Mouse (Mus musculus) MEL (cell line): ENCODE measurements at regions not wholly inside any gene's neighbourhood (a gene's known extent, or its start where the extent isn't known, plus 50 kb on each side); places are given as distances from the start of the nearest gene placed in this dataset.

Experiments
- CTCF ChIP-seq, 3 experiments: IDR thresholded peaks in 2 of 3; conservative IDR thresholded peaks in 1 of 3; 2 replicates each; pipeline ENCODE4 v1.5.1; 2011 to 2012; ENCODE audit warnings: low read length in 3 of 3, low read depth in 2 of 3, mild to moderate bottlenecking in 2 of 3, improper control_type of control experiment in 1 of 3, inconsistent platforms in 1 of 3, mixed read lengths in 1 of 3, moderate library complexity in 1 of 3; ENCODE audit not compliant: control insufficient read depth in 1 of 3, insufficient read depth in 1 of 3, poor library complexity in 1 of 3, severe bottlenecking in 1 of 3
- EP300 ChIP-seq, 2 experiments: IDR thresholded peaks; 2 replicates each; pipeline ENCODE4 v1.6.1; 2011; ENCODE audit warnings: improper control_type of control experiment in 2 of 2, low read length in 2 of 2, low read depth in 1 of 2, mild to moderate bottlenecking in 1 of 2
- JUND ChIP-seq: IDR thresholded peaks from 2 replicates; pipeline ENCODE4 v1.6.1; 2011; ENCODE audit warnings: low read depth, mild to moderate bottlenecking, improper control_type of control experiment, low read length

DNA sequence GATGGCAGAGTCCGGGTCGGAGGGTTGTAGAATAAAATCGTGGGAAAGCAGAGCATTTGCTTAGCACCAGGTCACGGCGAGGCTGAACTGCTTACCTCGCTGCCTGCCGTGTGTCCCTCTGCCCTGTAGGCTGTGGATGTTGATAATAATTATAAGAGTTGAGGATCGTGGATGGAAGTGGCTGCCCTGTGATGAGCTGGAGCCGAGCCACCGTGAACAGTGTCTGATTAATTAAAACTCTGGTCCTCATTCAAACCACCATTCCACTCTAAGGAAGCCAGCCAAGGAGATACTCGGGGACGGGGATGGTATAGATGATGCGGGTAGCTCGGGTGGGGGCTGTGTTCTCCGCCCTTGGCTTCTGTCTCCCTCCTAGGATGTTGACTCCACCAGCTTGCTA lies 70.1 kb upstream of the Stt3b start:
- TF ChIP-seq CTCF (IDR thresholded peaks at IDR 0.05 in 2 of 3, conservative IDR thresholded peaks at IDR 0.05 in 1 of 3; ENCODE audit: control insufficient read depth in 1 of 3, insufficient read depth in 1 of 3, low read depth in 2 of 3, low read length in 3 of 3, poor library complexity in 1 of 3, severe bottlenecking in 1 of 3) (no peak), JUND (no peak), EP300 (IDR thresholded peaks at IDR 0.05; ENCODE audit: low read depth in 1 of 2, low read length in 2 of 2) (no peak)
